Comparison of ENCODE assay signal across 9 mouse cellular contexts in the genomic region with DNA sequence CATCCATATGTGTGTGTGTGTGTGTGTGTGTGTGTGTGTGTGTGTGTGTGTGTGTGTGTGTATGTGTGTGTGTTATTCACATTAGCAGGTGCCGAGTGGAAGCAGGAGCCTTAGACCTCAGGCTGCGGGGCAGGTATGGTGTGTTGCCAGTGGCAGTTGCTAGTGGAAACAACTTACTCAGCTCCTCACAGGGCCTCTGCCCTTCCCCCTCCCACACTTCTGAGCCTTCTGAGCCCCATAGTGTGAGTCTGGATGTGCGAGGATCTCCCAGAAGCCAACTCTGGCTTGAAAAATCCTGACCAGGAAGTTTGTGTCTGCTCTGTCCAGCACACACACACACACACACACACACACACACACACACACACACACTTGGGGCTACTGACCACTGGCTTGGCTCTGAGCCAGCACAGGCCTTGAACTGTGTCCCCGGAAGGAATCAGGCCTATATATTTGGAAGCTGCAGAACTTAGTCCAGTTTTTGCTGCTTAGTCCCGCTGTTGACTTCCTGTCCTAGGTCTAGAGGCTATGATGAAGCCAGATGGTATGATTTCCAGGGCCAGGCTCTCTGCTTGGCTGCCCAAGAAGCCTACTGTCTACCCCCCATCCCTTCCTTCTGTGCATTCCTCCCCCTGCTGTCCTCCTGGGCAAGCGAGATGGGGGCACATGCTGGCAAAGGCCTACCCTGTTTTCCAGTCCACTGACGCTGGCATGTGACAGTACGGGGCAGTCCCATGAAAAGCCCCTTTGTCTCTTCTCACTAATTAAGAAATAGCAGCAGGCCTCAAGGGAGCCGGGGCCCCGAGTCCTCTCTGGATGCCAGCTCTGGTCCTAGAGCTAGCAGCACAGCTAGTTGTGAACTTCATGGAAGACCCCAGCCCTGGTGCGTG. TPM values are rescaled to one million over a fixed set of nuclear protein-coding genes. Genes with fewer than 3 reads are reported as not detected.
DNase-seq lines count a peak whose midpoint lies in the region; ATAC-seq and TF ChIP-seq lines count a peak whose summit lies in the region.
"Had no signal": no experiment of that assay in that cellular context is flagged by ENCODE, and none has a peak within 500 bp of the region (broad histone marks: within the 10 kb centered on the region; RNA-seq: fewer than 3 reads in every experiment).

No protein-coding gene starts in this region.

- peak; percentile 13 for DNase-seq in lung, postnatal 10 days
- no peak for DNase-seq in lung, adult 2 months
- DNase-seq in layer of hippocampus, postnatal 36 days, result peak; percentile 54 to 73
- peak; percentile 37 for DNase-seq in right cerebral cortex, postnatal 25 days
- no peak for DNase-seq in gastrocnemius, adult 18-20 months (ENCODE audit: low spot score)
- no peak for DNase-seq in urinary bladder, postnatal 25 days (ENCODE audit: low spot score)

- TF ChIP-seq POLR2A in lung, adult 2 months (IDR thresholded peaks at IDR 0.05; ENCODE audit: borderline replicate concordance, extremely low read depth, low read depth, low read length), result no peak

- WGBS in lung, adult 2 months, result 73% methylated on average over 11 of the region's 11 CpGs
- 22% methylated on average over 10 of the region's 11 CpGs for WGBS in forebrain, embryonic 13.5 days

- H3K9ac ChIP-seq in forebrain, embryonic 13.5 days, result peak overlapping the region; percentile 2; the same call in 1 of the 2 replicates

- H3K9me3 ChIP-seq in forebrain, embryonic 13.5 days (replicated peaks), result no peaks in the 10 kb centered on the region

- peak; percentile 91 for ATAC-seq in forebrain, embryonic 13.5 days
- ATAC-seq in megakaryocyte, adult 5-6 weeks (ENCODE audit: poor library complexity, severe bottlenecking), result no peak

- no peaks in the 10 kb centered on the region for H3K36me3 ChIP-seq in forebrain, embryonic 13.5 days (ENCODE audit: poor library complexity, severe bottlenecking)

- no peaks in the 10 kb centered on the region for H3K27me3 ChIP-seq in forebrain, embryonic 13.5 days

- no peak for TF ChIP-seq CTCF in lung, adult 2 months (IDR thresholded peaks at IDR 0.05; ENCODE audit: insufficient read depth, low read length)

- peak overlapping the region; percentile 10; the same call in 1 of the 2 replicates for H3K4me2 ChIP-seq in forebrain, embryonic 13.5 days

- no peak overlapping the region for H3K4me3 ChIP-seq in lung, adult 2 months (replicated peaks; ENCODE audit: extremely low read depth, low read depth, low read length)
- no peak overlapping the region for H3K4me3 ChIP-seq in forebrain, embryonic 13.5 days

- no peaks in the 10 kb centered on the region for H3K4me1 ChIP-seq in lung, adult 2 months (ENCODE audit: control insufficient read depth, insufficient read depth, low read length)
- H3K4me1 ChIP-seq in forebrain, embryonic 13.5 days, result peaks cover 25% of the 10 kb centered on the region

- peak overlapping the region; percentile 78 for H3K27ac ChIP-seq in forebrain, embryonic 13.5 days

RNA-seq across cellular contexts. Expression of gene Fam19a5, which starts 22.2 kb away (rescaled TPM):
- 1.3 and 1.8 TPM in 2 replicates for polyA plus RNA-seq in lung, adult 2 months (2012; rRNA removed)
- polyA plus RNA-seq in forebrain, embryonic 13.5 days (2015; fragmentation: Nextera tagmentation; extraction: Ambion mirVana), result 11.1 and 12.9 TPM in 2 replicates
- 100 to 1,000 TPM; 134 to 137 TPM for total RNA-seq in layer of hippocampus, postnatal 36 days (2021)
- 1 to 10 TPM; 3.6 to 6.9 TPM for total RNA-seq in gastrocnemius, adult 18-20 months (2021)
- not detected in 2 replicates for total RNA-seq in megakaryocyte, adult 5-6 weeks (2015)
- not detected in 2 replicates for total RNA-seq in megakaryocyte, adult 5-6 weeks (2017)
- total RNA-seq: MEL had no signal

Comparison
In these comparisons a context has a peak if more than half of its experiments do, and no peak if none do; other contexts are left out.
1. DNase-seq: peak in lung, postnatal 10 days (single experiment), layer of hippocampus, postnatal 36 days (2 of 2) and right cerebral cortex, postnatal 25 days (single experiment); none in lung, adult 2 months (single experiment), gastrocnemius, adult 18-20 months (single experiment) and urinary bladder, postnatal 25 days (single experiment).
2. RNA of gene Fam19a5, which starts 22.2 kb away (total RNA-seq): 134 to 137 TPM in layer of hippocampus, postnatal 36 days; 3.6 to 6.9 TPM in gastrocnemius, adult 18-20 months and not detected in megakaryocyte, adult 5-6 weeks; every median in the first group is over 10 times any median in the second.